Mouse (Mus musculus) heart, adult 9 months (tissue): ENCODE results near the gene Pex26.

ENCODE experiments used
- DNase-seq, 2 experiments: peaks; one replicate each; pipeline ENCODE4 v3.0.0; 2022; ENCODE audit warnings: low spot score in 2 of 2

Pex26 gene

DNA sequence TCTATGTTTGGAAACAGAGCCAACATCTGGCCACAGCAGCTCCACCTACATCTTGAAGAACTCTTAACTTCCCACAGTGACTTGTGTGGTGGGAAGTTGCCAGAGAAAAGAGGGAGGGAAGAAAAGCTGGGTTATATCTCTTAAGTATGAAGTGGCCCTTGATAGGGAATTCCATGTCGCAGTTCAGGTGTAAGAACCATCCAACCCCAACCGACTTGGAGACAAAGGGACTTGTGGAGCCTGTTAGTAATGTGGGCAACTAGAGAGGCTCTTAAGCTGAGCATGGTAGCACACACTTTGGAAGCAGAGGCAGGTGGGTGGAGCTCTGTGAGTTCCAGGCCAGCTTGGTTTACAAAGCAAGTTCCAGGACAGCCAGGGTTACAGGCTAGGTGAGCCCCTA lies 26.1 kb downstream of the Pex26 start:
- DNase-seq = no peak

DNA sequence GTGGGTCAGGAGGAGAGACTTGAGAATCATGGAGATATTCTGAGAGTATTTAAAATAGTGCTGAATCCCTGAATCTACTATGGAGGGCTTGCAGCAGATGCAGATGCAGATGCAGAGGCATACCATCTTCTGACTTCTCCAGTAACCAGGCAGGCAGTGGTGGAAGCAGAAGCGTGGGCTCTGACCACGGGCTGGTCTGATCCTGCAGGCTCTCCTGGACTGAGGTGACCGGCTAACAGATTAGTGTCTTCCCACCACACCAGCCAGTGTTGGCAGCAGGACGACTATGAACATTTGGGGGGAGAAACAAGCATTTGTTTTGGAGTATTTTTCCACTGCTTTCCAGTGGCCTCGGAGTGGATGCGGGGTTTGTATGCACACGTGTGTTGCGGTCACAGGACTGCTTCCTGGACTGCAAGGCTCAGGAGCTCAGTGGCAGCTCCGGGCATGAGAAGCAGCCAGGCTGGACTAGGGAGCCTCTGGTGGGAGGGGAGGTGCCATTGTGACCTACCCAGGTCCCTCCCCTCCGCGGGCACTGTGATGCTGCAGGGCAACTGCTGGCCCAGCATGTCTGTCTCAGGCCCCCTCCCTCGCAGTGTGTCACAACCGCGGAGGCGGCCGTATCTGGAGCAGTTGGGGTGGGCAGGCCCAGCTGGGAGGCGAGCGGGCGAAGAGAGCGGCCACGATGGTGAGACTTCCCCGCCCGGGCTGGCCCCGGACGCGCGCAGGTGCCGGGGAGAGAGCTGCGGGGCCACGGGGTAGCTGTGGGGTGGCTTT lies 26.9 kb downstream of the Pex26 start, which contains the start of gene Tuba8:
TSS of gene Tuba8 (plus strand) at position 548 of the 777 bp plus-strand sequence.
- DNase-seq = peak; percentile 74 to 79

DNA sequence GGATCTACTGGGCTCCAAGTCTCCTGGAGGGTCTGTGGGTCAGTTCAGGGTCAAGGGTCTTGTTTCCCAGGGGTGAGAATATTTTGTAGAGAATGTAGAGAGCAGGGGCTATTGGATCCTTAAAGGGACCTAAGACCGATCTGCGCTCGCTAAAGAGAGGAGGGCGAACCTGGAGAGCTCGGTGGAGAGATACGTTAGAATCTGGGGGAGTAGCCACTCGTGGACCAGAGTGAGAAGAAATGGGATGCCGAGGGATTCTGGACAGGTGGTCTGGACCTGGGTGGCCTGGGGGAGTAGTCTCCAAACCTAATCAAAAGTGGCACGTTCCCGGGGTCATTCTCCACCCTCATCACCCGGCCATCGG lies 27.4 kb downstream of the Pex26 start:
- no peak for DNase-seq

DNA sequence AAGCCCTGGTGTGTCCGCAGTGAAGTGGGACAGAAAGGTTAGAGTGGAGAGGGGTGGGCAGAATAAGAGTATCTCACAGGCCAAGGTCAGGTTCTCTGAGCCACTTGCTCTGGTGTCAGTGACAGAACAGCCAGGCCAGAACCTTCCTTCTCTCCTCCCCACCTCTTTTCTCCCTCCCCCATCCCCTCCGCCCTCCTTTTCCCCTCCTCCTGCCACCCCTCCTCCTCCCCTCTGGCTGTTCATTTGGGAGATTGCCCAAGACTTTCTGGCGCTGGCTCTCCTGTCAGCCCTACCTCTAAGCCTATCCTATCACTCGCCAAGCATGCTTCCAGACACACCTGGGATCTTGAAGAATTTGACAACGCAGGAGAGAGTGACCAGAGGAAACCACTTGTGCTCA lies 28.3 kb downstream of the Pex26 start:
- DNase-seq = peak; percentile 33 to 56

DNA sequence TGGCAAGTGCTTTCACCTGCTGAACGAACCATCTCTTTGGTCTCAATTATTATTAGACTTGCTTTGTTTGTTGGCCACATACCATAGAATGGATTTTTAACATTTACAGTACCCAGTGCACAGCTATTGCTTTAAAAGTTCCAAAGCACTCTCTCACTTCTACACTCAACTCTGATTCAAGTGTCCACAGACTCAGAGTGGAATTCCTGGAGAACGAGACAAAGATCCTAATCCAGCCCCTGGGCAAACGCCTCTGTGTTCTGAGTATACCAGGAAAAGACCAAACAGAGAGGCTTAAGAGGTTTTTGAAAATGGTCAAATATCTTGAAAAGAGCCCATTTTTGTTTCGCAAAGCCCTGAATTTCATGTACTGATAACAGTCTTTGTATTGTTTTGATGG lies 29.5 kb downstream of the Pex26 start:
- DNase-seq = no peak

DNA sequence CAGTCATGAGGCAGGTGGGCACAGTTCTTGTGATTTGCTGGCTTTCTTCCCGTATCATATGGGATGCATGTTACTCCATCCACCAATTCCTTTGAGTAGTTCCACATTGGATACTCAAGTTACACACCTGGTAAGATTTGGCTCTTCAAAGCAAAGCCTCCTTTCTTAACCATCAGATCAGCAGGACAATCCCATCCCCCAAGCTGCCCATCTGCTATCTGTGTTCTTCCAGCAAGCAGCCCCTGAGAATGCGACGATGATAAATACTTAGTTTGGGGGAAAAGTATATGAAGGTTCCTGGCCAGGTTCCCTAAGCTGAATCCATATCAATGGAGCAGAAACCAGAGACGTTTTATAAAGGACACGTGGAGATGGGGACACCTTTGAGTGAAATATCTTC lies 30.8 kb downstream of the Pex26 start:
- DNase-seq = no peak

DNA sequence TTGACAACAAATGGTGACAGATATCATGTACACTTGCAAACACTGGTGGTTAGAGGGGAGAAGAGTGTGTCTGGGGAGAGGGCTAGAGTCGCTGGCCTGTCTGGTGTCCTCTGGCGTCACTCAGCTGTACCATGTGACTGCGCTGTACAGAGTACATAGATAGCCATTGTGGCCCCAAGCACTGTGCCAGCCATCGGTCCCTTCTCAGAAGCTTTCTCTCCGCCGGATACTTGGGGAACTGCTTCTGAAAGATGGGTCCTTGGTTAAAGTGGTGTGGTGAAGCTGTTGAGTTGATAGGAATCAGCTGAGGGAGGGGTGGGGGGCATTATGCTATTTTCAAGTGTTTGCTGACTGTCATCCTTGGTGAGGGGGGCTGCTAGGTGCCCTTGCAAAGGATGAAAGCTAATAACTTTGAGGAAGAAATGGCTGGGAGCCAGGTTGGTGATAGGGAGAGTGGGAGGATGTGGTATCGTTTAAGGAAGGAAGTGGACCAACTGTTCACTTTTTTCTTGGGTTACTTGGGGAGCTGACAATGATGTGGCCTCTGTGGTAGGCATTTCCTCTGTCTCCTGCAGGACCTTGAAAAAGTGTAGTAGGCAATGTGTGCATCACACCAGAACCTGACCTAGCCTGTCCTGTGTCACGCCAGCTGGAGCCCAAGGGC lies 31.3 kb downstream of the Pex26 start:
- DNase-seq = no peak

DNA sequence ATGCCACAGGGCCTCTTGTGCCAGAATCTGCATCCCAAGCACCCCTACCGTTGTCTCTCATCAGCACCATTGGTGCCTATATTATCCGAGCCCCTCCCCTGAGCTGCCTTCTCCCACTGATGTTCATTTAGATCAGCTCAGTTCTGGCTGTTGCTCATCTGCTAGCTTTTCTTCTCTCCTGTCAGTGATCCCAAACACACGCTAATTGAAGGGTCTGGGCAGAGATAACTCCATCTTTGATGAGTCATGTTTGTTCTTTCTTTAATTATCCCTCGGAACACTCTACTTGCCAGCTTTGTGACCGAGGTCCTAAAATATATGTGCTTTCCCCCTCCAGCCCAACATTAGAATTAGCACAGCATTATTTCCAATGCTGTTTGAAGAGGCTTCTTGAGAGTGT lies 31.9 kb downstream of the Pex26 start:
- no peak for DNase-seq

DNA sequence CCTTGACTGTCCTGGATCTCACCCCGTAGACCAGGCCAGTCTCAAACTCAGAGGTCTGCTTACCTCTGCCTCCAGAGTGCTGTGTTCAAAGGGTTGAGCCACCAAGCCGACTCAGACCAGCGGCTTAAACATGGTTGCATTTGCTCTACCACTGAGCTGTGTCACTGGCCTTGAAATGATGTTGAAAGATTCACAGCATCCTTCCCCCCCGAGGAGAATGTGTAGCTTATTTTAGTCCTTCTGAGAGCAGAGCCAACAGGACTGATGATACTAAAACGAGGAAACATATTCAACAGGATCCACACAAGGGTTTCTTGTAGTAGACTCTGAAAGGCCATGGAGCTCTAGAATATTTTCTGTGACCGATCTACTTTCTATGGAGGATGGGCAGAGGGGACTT lies 32.4 kb downstream of the Pex26 start:
- no peak for DNase-seq

DNA sequence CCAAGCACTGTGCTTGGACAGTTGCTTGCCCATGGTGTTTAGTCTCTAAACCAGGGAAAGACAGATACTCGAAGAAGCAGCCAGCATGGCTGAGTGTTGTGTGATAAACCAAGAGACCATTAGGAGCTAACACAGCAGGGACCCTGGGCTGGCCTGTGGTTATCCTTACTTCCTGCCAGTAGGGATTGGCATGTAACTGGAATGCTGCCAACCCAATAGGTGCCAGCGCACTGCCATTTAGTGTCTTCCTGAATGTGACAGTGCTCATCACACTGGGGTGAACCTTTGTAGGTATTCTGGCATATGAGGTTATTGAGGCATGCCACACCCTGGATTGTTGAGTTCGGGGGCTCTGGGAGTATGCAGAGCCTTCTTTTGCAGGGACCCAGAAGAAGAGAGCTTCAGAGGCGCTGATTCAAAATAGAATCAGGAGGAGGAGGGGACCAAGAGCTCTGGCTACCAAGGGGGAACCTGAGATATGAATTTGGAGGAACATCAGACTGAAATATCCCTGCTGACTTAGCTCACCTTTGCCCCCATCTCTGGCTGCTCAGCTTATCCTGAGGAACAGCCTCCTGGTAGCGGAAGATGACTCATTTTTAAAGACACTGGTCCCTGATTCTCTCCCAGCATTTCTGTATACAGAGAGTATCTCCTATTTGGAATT lies 33.3 kb downstream of the Pex26 start:
- peak in 1 of 2 experiments; percentile 25 for DNase-seq

DNA sequence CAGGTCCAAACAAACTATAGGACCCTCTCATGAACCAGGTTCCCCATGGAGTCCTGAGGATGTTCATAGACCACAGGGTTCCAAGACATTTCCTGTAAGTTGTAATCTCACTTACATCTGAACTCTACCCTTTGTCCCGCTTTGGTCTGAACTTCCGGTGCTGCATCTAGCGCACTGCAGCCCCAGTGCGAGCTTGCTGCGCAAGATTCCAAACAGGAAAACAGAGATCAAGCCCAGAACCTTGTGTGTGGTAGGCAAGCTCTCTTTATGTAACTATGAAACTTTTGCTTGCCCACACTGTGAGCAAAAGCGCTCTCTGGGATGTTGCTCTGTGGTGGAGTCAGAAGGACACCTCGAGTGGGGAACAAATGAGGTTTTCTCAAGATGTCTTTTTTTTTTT lies 34.5 kb downstream of the Pex26 start:
- no peak for DNase-seq

DNA sequence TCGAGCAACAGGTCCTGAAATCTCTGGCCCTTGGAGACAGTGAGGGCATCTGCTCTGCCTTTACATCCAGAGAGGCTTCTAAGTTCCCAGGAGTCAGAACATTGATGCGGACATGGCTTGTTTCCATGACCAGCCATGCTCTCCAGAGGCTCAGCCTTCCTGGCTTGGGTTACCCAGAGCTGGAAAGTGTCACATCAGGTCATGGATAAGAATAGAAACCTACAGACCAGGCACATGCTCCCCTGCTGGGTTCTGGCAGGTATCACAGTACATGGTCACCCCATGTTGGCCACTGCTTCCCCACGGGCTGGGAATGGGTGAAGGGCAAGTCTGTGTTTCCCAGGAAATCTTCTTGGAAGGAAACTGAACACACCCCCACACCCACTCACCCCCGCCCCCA lies 35.9 kb downstream of the Pex26 start:
- peak; percentile 77 for DNase-seq

DNA sequence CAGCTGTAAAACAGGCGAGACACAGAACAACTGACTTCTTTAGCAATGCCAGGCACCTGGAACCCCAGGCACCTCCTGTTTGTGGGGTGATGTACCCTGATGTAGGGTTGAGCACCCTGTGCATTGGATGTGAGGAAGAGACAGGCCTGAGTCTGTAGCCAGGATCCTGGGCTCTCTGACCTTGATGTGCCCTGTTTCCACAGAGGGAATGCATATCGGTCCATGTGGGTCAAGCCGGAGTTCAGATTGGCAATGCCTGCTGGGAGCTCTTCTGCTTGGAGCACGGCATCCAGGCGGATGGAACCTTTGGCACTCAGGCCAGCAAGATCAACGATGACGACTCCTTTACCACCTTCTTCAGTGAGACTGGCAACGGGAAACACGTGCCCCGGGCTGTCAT lies 36.7 kb downstream of the Pex26 start:
- peak in 1 of 2 experiments; percentile 45 for DNase-seq

DNA sequence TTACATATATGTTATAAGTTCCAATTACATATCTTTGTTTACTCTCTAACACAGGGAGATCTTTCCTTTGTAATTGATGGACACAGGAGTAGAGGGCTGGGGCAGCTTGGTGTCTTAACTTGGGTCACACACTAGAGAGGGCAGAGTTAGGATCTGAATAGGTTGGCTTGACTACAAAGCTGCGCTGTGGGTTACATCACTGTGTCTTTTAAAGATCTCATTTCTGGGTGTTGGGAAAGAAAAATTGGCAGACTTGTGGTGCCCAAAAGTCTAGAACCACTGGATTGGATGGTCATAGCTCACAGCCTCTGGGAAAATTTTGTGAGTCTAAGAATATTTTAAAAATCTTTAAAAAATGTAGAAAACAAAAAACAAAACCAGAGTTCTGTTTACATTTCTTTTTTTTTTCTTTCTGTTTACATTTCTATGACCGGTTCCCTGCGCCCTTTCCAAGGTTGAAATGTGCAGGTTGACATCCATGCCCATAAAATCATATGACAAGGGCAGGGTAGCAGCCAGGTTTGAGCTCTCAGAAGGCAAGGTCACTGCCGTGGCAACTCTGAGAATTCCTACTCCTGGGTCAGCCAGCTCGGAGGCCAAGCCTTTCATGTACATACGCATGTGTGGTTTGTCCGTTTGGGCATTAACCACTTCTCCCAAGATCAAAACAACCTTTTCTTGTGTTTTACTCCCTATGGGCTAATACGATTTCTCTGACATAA lies 38.6 kb downstream of the Pex26 start:
- no peak for DNase-seq

DNA sequence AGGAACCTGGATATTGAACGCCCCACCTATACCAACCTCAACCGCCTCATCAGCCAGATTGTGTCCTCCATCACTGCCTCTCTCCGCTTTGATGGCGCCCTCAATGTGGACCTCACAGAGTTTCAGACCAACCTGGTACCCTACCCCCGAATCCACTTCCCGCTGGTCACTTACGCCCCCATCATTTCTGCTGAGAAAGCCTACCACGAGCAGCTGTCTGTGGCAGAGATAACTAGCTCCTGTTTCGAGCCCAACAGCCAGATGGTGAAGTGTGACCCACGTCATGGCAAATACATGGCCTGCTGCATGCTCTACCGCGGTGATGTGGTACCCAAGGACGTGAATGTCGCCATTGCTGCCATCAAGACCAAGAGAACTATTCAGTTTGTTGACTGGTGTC lies 39.5 kb downstream of the Pex26 start:
- DNase-seq = no peak

DNA sequence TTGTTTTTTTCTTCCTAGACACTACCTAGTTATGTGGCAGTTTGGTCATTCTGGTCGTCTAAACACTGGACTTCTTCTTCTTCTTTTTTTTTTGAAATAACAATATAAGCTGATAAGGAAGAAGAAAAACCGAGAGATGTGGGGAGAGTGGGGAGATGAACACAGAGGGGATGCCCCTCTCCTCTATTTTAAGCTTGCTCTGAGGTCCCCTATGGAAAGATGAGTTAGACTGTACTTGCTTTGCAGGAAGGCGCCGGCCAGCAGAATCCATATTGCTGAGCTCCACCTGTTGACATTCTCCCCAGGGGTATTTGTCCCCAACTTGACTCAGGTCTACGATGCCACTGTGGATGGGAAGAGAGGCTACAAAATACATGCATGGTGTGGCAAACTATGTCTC lies 40.6 kb downstream of the Pex26 start:
- DNase-seq = no peak

DNA sequence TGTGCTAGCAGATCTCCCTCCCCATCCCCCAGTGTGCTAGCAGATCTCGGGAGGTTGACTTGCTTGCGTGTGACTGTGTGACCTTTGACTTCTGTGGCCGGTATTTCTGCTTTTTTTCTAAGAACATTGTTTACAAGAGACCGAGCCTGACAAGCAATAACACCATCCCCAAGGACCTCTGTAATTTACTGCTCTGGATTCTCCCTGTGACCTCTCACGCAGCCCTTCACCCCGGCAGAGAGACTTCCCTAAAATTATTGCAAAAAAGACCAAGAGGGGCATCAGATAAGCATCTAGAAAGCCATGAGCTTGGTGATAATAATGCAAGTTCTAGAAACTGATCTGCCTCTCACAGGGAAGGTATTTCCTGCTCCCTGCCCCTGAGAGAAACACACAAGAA lies 41.5 kb downstream of the Pex26 start:
- no peak for DNase-seq

DNA sequence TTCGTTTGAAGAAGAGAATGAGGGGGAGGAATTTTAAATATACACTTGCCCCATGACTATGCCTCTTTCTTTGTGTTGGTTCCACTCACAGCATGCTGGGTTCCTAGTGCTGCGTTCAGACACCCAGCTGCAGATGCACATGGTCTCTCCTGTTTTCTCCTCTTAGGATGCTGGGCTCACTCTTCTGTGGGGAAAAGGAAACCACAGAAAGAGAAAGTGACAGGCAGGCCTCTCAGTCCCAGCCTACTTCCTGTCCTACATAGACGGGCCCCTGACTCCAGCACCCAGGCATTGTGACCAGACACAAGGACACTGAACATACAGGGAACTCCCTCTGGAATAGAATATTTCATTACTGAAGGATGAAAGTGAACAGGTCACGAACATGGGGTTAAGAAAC lies 42.6 kb downstream of the Pex26 start:
- DNase-seq = no peak

DNA sequence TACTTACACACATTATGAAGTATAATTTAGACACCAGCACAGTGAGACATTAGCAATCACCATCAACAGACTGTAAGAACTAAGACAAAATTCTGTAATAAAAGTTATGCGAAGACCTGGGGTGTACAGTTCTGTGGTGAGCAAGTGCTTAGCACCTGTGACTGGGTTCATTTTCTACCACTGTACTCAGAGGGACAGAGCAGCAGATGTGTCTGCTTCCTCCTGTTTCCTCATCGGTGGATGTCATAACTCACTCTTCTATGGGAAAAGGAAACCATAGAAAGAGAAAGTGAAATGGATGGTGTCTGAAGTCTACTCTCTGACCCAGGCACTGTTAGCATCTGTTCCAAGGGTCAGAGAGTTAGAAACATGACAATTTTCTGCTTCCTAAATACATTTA lies 43.3 kb downstream of the Pex26 start:
- no peak for DNase-seq

DNA sequence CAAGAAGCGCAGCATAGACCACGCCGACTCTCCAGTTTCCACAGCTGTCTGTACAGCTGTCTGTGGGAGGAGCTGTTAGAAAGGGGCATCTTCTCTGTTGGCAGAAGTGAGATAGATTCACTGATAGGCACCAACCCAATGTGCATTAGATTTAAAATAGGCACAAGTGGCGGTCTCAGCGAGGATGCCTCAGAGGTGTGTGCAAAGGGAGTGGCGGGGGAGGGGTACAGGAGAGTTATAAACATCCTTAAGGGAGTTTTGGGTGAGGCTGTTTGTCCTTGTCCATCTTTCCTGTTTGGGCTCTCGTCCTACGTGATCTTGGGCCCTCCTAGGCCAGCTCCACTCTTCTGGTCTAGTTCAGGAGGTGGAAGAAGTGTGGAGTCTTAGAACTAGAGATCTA lies 45.0 kb downstream of the Pex26 start:
- no peak for DNase-seq

DNA sequence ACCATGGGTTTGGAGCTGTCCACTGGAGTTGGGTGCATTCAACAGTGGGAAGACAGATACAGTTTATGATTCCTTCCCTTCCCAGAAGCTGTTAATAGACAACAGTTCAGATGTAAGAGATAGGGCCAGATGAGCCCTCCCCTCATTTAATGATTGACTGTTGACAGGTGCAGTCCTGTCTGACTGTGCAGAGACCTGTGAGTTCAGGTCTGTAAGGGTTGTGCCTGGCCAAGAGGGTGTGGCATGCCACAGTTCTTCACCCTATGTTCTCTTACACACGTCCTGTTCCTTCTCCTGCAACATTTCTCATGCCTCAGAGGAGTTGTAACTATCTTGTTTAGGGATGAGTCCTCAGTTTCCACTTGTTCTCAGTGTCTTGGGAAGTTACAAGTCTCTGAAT lies 49.2 kb downstream of the Pex26 start:
- DNase-seq = no peak

DNA sequence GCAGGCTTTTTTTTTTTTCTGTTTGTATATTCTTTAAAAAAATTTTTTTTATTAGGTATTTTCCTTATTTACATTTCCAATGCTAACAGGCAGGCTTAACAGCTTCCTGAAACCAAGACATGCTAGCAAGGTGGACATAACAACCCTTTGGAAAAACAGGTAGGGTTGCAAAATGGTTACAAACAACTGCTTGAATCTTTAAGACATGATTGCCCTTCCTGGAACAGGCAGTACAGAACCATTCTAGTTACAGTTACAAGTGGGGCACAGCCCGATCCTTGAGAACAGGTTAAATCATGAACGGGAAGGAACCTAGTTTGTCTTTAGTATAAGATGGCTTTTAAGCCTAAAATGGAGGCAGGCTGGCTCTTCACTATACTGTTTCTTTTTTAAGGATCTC lies 52.9 kb downstream of the Pex26 start:
- DNase-seq = no peak
